Mouse (Mus musculus): ENCODE measurements around the gene Mnd1. TPM values are rescaled to one million over a fixed set of nuclear protein-coding genes. Genes with fewer than 3 reads are reported as not detected.

Gene Mnd1
- polyA plus RNA-seq, 1 experiment from 2014 or later: 10.7 TPM

DNA sequence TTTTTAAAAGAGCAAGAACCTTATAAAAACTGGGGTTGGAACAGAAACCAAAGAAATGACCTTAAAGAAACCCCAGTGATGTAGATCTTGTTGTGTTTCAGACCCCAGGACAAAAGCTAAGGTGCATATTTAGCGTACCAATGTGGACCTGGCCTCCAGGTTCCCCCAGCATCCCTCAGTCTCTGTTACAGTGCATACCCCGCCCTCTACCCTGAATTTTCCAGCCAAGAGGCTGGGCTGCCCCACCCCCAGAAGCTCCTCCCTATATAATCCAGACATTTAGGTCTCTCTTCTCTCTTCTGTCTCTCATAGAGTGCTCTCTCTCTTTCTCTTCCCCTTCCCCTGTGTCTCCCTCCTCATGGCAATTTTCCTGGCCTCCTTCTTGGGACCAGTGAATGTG, 24.7 kb upstream of the Mnd1 start:
- no peak for TF ChIP-seq CTCF (IDR thresholded peaks at IDR 0.05; ENCODE audit: low read depth)
- WGBS: 81% methylated on average over 2 of the region's 2 CpGs
- Histone ChIP-seq H3K27me3 (ENCODE audit: control insufficient read depth, insufficient read depth, low read length) (no peaks in the 10 kb centered on the region), H3K4me3 (ENCODE audit: low read depth, low read length) (no peak overlapping the region), H3K36me3 (ENCODE audit: control insufficient read depth, insufficient read depth, low read length) (no peaks in the 10 kb centered on the region; the same call in 1 of the 2 replicates), H3K27ac (replicated peaks) (no peak overlapping the region), H3K4me2 (replicated peaks; ENCODE audit: low read depth) (no peak overlapping the region), H3K4me1 (replicated peaks; ENCODE audit: control insufficient read depth, insufficient read depth) (no peaks in the 10 kb centered on the region), H3K9ac (ENCODE audit: low read length) (no peak overlapping the region), H3K9me3 (ENCODE audit: control insufficient read depth, low read length) (no peaks in the 10 kb centered on the region)
- ATAC-seq (ENCODE audit: low FRiP score, low TSS enrichment) (no peak), DNase-seq (ENCODE audit: low spot score) (no peak)

DNA sequence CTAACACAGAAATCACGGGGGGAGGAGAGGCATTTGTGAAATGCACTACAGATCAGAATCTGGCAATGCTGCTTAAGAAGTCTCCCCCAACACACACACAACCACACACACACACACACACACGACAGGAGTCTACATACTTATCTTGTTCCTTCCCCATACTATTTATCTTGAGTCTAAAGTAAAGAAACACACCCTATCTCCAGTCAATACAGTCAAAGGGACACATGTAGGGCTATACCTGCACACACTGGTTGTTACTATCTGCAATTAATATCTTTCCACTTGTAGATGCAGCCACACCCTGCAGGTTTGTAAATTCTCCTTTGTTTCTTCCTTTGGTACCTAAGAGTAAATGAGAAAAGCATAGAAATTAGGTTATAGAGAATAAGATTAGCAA, 22.2 kb upstream of the Mnd1 start:
- H3K4me2 ChIP-seq (replicated peaks; ENCODE audit: low read depth): no peak overlapping the region
- no peaks in the 10 kb centered on the region for H3K27me3 ChIP-seq (ENCODE audit: control insufficient read depth, insufficient read depth, low read length)
- DNase-seq (ENCODE audit: low spot score) (peak; percentile 37), ATAC-seq (ENCODE audit: low FRiP score, low TSS enrichment) (peak; percentile 86)
- 54% methylated on average over 2 of the region's 2 CpGs for WGBS
- no peak for TF ChIP-seq CTCF (IDR thresholded peaks at IDR 0.05; ENCODE audit: low read depth)
- TF ChIP-seq EP300 (optimal IDR thresholded peaks at IDR 0.05): no peak
- no peak overlapping the region for H3K27ac ChIP-seq (replicated peaks)
- H3K4me1 ChIP-seq (replicated peaks; ENCODE audit: control insufficient read depth, insufficient read depth): no peaks in the 10 kb centered on the region
- no peak overlapping the region for H3K4me3 ChIP-seq (ENCODE audit: low read depth, low read length)
- H3K9ac ChIP-seq (ENCODE audit: low read length): no peak overlapping the region
- no peaks in the 10 kb centered on the region for H3K9me3 ChIP-seq (ENCODE audit: control insufficient read depth, low read length)
- H3K36me3 ChIP-seq (ENCODE audit: control insufficient read depth, insufficient read depth, low read length): no peaks in the 10 kb centered on the region; the same call in 1 of the 2 replicates

DNA sequence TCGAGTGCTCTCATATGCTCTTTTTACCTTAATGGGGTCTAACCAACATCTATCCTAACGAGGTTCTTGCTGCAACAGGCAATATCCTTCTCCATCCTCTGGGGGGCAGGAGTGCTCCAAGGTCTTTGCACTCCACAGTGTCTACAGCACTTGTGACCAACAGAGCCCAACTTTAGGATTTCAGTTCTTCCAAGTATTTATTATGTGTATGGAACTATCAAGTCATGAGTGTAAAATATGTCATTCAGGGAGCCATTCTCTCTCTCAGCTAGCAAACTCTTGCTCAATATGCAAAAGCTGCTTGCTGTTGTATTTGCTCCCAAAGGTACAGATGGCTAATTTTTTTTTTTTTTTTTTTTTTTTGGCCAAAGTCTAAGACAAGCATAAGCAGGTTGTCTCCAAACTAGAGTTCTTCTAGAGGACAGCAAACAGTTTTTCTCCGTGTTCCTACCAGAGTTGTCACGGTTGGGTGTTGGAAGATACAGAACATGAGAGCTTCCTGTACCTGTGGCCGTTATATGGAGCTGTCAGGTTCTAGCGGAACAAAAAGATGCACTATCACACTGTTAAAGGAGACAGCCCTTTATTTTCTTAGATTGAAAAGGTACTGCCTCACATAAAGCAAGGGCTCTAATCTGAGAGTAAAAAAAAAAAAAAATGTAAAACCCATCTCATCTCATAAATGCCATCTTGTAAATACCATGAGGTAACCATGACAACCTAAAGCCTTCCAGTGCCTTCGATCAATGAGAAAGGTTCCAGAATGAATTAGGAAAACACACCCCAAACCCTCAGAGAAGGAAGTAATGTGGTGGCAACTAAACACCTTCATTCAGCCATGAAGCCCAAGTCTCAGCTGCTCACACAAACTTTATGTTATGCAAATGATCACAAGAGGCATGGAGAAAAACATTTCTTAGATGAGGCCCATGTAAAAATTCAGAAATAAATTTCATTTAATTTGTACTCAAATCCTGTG, 20.0 kb upstream of the Mnd1 start:
- peak; percentile 80 for DNase-seq (ENCODE audit: low spot score)
- Histone ChIP-seq H3K27ac (replicated peaks) (no peak overlapping the region), H3K9ac (ENCODE audit: low read length) (no peak overlapping the region), H3K4me2 (replicated peaks; ENCODE audit: low read depth) (no peak overlapping the region), H3K27me3 (ENCODE audit: control insufficient read depth, insufficient read depth, low read length) (no peaks in the 10 kb centered on the region), H3K4me3 (ENCODE audit: low read depth, low read length) (no peak overlapping the region), H3K36me3 (ENCODE audit: control insufficient read depth, insufficient read depth, low read length) (no peaks in the 10 kb centered on the region; the same call in 1 of the 2 replicates), H3K4me1 (replicated peaks; ENCODE audit: control insufficient read depth, insufficient read depth) (no peaks in the 10 kb centered on the region), H3K9me3 (ENCODE audit: control insufficient read depth, low read length) (no peaks in the 10 kb centered on the region)
- ATAC-seq (ENCODE audit: low FRiP score, low TSS enrichment): 0 out of 2 replicates have a peak, but pooled peaks have one; percentile 45
- no peak for TF ChIP-seq EP300 (optimal IDR thresholded peaks at IDR 0.05)
- peak; percentile 95 for TF ChIP-seq CTCF (IDR thresholded peaks at IDR 0.05; ENCODE audit: low read depth)
- 57% methylated on average over 7 of the region's 7 CpGs for WGBS

DNA sequence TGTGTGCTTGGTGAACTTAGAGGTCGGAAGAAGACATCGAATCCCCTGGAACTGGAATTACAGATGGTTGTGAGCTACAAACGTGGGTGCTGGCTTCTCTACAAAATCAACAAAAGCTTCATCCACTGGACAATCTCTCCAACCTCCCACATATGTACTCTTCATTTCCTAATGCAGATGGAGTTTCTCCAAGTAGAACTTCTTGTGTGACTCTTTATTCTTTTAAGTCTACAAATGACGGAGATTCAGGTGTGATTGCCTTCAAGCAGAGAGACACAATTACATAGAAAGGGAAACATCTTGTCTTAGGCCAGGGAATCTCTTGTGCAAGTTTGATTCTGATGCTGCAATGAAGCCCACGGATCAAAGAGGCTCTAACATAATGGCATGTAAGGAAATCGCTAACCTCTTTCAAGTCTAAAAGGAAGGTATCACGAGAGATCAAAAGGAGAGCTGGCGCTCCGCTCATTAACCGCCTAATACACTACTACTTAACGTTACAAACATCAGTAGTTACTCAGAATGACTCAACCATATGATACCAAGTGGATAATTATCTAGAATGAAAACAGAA, 18.1 kb upstream of the Mnd1 start, which contains the start of gene Gm6525:
Gm6525 (plus strand) TSS at position 524 of the 574 bp plus-strand sequence.
- Histone ChIP-seq H3K4me3 (ENCODE audit: low read depth, low read length) (no peak within 1 kb of the TSS), H3K27me3 (ENCODE audit: control insufficient read depth, insufficient read depth, low read length) (no peaks in the 10 kb centered on the region), H3K4me2 (replicated peaks; ENCODE audit: low read depth) (no peak within 1 kb of the TSS), H3K36me3 (ENCODE audit: control insufficient read depth, insufficient read depth, low read length) (no peaks in the 10 kb centered on the region; the same call in none of the 2 replicates), H3K27ac (replicated peaks) (no peak within 1 kb of the TSS), H3K9me3 (ENCODE audit: control insufficient read depth, low read length) (no peaks in the 10 kb centered on the region), H3K9ac (ENCODE audit: low read length) (no peak within 1 kb of the TSS), H3K4me1 (replicated peaks; ENCODE audit: control insufficient read depth, insufficient read depth) (no peaks in the 10 kb centered on the region)
- DNase-seq (ENCODE audit: low spot score): no peak
- no peak for TF ChIP-seq CTCF (IDR thresholded peaks at IDR 0.05; ENCODE audit: low read depth)
- TF ChIP-seq EP300 (optimal IDR thresholded peaks at IDR 0.05): no peak
- no peak for ATAC-seq (ENCODE audit: low FRiP score, low TSS enrichment)
- 78% methylated on average over 11 of the region's 11 CpGs for WGBS

DNA sequence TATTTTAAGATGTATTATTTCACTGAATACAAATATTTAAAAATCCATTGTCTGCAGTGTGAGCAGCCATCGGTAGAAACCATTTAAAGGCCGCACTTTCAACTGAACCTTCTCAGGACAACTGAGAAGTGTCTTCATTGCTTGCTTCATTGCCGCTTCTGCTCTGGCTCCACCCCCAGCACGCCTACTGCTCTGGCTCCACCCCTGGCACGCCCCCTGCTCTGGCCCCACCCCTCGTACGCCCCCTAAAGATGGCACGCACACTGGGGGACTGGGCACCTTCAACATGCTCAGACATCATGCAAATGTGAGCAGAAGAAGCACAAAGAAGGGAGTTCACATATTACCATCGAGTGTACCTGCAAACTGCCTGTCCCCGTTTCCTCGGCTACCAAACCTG, 16.8 kb upstream of the Mnd1 start:
- H3K4me2 ChIP-seq (replicated peaks; ENCODE audit: low read depth): no peak overlapping the region
- DNase-seq (ENCODE audit: low spot score): no peak
- TF ChIP-seq CTCF (IDR thresholded peaks at IDR 0.05; ENCODE audit: low read depth) (no peak), EP300 (optimal IDR thresholded peaks at IDR 0.05) (no peak)
- H3K27me3 ChIP-seq (ENCODE audit: control insufficient read depth, insufficient read depth, low read length): no peaks in the 10 kb centered on the region
- no peaks in the 10 kb centered on the region for H3K9me3 ChIP-seq (ENCODE audit: control insufficient read depth, low read length)
- H3K27ac ChIP-seq (replicated peaks): no peak overlapping the region
- peaks cover 2% of the 10 kb centered on the region for H3K36me3 ChIP-seq (ENCODE audit: control insufficient read depth, insufficient read depth, low read length)
- no peak for ATAC-seq (ENCODE audit: low FRiP score, low TSS enrichment)
- no peak overlapping the region for H3K9ac ChIP-seq (ENCODE audit: low read length)
- H3K4me1 ChIP-seq (replicated peaks; ENCODE audit: control insufficient read depth, insufficient read depth): no peaks in the 10 kb centered on the region
- H3K4me3 ChIP-seq (ENCODE audit: low read depth, low read length): no peak overlapping the region
- 39% methylated on average over 11 of the region's 11 CpGs for WGBS
